Mouse (Mus musculus) MN1 (cell line): ENCODE data around the gene Ccdc78.
"Not testable (repeated sequence)": the region's sequence is repeated elsewhere in the genome, so short reads cannot be mapped to it uniquely, and the experiment has no call there.

Experiments used
- DNase-seq: peaks from one replicate; pipeline ENCODE4 v3.0.0-alpha.2; 2016; ENCODE audit warnings: low spot score

Gene Ccdc78

GRCm38 (mm10) chr17:25783086-25783485 lies 3.3 kb upstream of the Ccdc78 start:
- peak; percentile 89 for DNase-seq

DNA sequence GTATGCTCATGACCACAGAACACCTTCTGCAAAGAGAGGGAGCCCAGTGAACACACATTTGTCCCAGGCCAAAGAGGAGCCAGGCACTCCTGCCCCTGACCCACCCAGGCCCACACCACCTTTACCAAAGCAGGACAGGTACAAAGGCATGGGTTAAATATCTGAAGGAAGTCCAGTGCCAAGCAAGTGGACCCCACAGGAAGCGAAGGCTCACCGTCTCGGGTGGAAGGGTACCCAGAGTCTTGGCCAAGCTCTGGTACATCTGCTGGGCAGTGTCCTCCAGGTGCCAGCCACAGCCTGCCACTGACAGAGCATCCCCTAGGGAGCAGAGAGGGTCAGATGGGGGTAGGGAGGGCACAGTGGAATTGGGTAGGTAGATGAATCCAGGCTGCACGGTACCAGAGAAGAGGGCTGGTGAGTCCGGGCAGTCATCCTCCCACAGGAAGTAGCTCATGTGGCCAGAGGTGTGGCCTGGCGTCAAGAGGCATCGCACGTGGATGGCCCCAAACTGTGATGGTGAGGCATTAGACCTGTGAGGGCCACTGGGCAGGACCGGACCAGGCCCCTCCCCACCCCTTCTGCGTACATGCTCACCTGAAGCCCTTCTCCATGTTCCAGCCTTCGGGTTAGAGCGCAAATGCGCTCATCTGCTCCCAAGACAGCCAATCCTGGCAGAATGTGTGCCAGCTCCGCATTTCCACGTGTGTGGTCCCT lies 2.4 kb upstream of the Ccdc78 start:
- DNase-seq, result no peak

GRCm38 (mm10) chr17:25785281-25785745 lies 1.1 kb upstream of the Ccdc78 start, which contains the start of gene Haghl:
Gene Haghl, minus strand, starts transcription at chr17:25785673.
- DNase-seq, result peak; percentile 97

DNA sequence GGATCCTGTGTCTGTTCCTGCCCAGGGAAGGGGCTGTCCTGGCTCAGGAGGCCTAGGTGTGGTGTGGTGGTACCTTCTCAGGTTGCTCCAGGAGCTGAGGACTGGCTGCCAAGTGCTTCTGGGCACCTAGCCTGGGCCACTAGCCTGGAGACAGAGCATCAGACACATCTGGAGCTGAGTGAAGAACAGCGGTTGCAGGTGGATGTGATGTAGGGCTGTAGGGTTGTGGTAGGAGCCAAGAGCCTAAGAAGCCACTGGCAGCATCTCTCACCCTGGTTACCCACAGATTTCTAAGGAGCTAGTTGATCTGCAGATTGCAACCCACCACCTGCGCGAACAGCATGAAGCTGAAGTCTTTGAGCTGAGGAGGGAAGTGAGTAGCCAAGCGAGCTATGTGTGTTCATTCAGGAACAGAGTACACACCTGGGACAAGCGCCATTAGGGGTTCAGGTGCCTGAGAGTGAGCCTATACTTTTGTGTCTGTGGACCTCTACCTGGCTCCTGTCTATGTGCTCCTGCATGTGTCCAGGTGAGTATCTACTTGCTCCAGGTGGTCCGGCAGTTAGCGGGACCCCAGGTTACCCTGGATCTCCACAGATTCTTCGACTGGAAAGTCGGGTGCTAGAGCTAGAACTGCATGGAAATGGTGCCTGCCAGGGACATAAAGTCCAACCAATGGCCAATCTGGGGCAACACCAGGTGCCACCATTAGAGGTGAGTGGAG lies 563 bp downstream of the Ccdc78 start:
- no peak for DNase-seq

DNA sequence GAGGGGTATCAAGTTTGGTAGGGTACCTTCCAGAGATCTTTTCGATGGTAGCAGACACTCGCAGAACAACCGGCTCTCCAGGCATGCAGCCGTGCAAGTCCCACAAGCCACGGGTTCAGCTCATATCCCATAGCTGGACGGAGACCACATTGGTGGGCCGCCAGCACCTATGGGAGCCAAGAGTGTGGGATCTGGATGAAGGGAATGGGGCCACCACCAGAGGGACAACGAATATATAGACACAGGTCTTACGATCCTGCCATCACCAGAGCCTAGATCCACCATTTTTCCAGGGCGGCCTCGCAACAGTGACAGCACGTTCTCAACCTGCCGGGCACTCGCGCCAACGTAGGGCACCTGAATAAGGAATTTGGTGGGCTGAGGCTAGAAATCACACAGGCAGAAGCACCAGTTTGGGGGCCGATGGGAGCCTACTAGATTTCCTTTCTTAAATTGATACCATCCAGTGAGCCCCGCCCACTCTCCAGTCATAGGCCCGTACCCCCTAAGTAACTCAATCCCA lies 5.0 kb downstream of the Ccdc78 start:
- peak; percentile 76 for DNase-seq

GRCm38 (mm10) chr17:25791843-25792527 lies 5.6 kb downstream of the Ccdc78 start:
- DNase-seq, result peak; percentile 91

GRCm38 (mm10) chr17:25792615-25793014 lies 6.2 kb downstream of the Ccdc78 start, which contains the start of gene Fam173a:
Gene Fam173a, minus strand, starts transcription at chr17:25792901.
- peak; percentile 85 for DNase-seq

GRCm38 (mm10) chr17:25794197-25794596 lies 7.8 kb downstream of the Ccdc78 start:
- no peak for DNase-seq

- no peak for DNase-seq
These were observed 8.6 kb downstream of the Ccdc78 start for GRCm38 (mm10) chr17:25794998-25795397.

GRCm38 (mm10) chr17:25795609-25796092 lies 9.3 kb downstream of the Ccdc78 start, which contains the start of gene AC134908.4:
Gene AC134908.4, minus strand, starts transcription at chr17:25795659.
- DNase-seq, result peak; percentile 94

DNA sequence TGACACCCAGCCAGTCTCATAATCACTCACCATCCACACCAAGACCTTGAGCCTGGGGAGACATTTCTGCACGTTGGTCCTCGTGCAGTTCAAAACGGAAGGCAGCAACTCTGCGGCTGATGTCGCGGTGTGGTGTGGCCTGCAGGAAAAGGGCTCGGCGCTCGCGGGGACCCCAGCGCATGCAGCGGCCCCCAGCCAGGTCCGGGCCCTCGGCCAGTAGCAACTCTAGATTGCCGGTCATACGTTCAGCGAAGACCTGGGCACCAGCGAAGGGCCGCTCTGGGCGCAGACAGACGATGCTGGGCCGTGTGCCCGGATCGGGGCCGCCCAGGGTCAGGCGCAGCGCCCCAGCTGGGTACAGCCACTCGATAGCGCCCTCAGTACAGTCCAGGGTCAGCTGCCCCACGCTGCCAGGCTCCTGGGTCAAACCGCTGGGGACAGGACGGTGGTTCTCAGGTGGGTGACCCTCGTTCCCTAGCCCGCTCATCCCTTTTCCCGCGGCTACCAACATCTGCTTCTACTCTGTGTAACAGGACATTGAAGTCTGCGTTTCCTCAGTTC lies 9.9 kb downstream of the Ccdc78 start:
- peak; percentile 51 for DNase-seq

DNA sequence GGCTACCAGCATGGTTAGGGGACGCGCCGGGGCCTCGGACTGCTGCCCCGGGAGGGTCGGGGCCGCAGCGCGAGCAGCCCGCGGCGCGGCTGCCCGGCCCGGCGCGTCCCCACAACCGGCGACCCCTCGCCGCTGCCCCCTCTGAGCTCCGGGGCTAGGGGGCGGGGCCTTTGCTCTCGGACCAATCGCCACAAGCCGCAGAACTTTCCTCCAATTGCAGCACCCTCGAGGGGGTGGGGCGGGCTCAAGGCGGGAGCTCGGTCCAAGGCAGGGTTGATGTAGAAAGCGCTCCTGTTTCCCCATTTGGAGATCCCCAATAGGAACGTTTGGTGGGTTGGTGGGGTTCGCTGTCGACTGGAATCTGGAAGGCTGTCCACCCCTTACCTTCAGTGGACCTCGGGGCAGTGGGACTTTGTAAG lies 10.6 kb downstream of the Ccdc78 start, which contains the start of gene Metrn:
Gene Metrn (minus strand): TSS at position 186 of the 419 bp plus-strand sequence.
- DNase-seq, result peak; percentile 88

- peak; percentile 91 for DNase-seq
These were observed 14.6 kb downstream of the Ccdc78 start for GRCm38 (mm10) chr17:25801029-25801428.

DNA sequence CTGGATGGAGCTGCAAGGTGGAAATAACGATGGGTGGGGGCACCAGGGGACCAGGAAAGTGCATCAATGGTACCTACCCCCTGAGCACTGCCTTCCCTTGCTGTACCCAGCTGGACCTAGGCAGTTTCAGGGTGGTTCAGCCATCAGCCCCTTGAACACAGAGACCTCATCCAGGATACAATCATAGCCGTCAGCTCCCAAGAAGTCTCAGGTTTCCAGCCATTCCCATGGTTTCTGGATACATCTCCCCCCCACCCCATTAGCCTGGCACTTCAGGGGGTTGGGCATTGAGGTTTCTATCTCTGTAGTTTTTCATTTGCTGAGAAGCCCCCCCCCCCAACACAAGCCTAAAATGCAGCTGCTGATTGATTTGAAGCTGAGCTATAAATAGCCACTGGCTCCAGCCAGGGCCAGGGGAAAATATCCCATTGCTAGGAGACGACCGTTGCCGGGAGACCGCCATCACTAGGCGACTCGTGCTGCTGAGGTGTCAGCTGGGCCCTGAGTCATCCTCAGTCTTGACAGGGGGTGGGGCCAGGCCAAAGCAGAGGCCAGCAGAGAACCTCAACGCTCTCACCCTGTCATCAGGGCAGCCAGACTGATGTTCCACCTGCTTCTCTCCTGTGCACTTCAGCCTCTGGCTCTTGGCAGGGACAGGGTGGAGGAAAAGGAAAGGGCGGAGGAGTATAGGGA lies 16.6 kb downstream of the Ccdc78 start:
- DNase-seq, result peak; percentile 96

DNA sequence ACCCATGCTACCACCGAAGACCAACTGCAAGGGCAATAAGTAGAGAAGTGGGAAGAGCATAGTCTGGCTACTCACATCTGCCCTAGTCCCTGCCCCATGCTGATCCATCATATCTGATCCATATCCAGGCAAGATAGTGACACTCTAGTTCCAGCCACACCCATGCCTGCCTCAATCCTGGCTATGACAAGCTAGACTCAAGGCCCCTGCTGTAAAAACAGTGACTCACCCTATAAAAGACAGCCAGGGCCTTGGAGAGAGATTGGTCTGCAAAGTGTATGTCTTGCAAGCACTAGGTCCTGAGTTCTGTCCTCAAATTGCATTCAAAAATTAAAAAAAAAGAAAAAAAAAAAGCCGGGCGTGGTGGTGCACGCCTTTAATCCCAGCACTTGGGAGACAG lies 20.1 kb downstream of the Ccdc78 start:
- DNase-seq, result peak; percentile 57

DNA sequence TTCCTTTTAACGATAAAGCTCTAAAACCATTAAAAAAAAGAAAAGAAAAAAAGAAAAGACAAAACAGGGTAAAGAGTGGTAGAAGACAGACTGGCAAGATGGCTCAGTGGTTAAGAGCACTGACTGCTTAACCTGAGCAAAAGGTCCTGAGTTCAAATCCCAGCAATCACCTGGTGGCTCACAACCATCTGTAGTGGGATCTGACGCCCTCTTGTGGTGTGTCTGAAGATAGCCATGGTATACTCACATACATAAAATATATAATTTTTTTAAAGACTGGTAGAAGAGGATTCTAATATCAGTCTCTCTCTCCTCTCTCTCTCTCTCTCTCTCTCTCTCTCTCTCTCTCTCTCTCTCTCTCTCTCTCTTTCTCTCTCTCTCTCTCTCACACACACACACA lies 21.1 kb downstream of the Ccdc78 start:
- not testable (repeated sequence) for DNase-seq

GRCm38 (mm10) chr17:25808028-25808427 lies 21.6 kb downstream of the Ccdc78 start:
- DNase-seq, result peak; percentile 54

- DNase-seq, result peak; percentile 95
These were observed 22.6 kb downstream of the Ccdc78 start, which contains the start of gene Fbxl16 for GRCm38 (mm10) chr17:25808789-25809605. Gene Fbxl16, plus strand, starts transcription at chr17:25809085.

GRCm38 (mm10) chr17:25809606-25810340 lies 23.4 kb downstream of the Ccdc78 start:
- peak; percentile 82 for DNase-seq
